Mouse (Mus musculus): ENCODE data around the gene Thsd4. TPM values are rescaled to one million over a fixed set of nuclear protein-coding genes. Genes with fewer than 3 reads are reported as not detected.

Thsd4 gene
- total RNA-seq, 2 experiments from 2014 or later: not detected

GRCm38 (mm10) chr9:60027234-60027633 lies 494.6 kb downstream of the Thsd4 start:
- ATAC-seq (replicated peaks; ENCODE audit: poor library complexity, severe bottlenecking): no peak

GRCm38 (mm10) chr9:60026795-60027194 lies 495.1 kb downstream of the Thsd4 start:
- no peak for ATAC-seq (replicated peaks; ENCODE audit: poor library complexity, severe bottlenecking)

DNA sequence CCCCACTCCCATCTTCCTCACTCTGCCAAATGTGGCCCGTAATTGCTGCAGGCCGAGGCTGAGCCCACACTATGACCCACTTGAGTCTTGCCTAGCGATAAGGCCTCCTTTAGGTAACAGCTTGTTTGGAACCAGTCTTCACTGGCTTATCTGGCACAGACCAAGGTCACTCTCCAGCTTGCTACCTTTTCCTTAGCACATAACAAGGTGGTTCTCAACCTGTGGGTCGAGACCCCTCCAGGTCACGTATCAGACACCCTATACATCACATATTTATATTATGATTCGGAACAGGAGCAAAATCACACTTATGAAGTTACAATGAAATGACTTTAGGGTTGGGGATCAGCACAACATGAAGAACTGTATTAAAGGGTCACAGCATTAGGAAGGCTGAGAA lies 495.9 kb downstream of the Thsd4 start:
- no peak for ATAC-seq (replicated peaks; ENCODE audit: poor library complexity, severe bottlenecking)

- no peak for ATAC-seq (replicated peaks; ENCODE audit: poor library complexity, severe bottlenecking)
These were observed 496.9 kb downstream of the Thsd4 start for GRCm38 (mm10) chr9:60024971-60025370.

DNA sequence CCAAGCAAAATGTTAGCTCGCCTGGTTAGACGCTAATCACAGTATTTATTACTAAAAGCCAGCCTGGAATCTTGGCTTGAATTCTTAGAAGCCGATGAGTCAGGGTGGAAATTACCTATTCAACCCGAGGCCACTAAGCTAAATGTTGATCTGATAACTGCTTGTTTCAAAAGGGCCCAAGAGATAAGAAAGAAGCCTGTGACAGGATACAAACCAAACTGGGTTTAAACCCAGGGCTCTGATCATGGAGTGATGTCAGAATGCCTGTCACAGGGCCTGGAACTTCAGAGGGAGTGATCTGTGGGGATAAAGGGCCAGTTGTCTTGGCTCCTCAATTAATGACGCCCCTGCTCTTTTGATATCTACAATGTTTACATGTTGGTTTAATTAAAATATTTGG lies 497.3 kb downstream of the Thsd4 start:
- no peak for ATAC-seq (replicated peaks; ENCODE audit: poor library complexity, severe bottlenecking)

- ATAC-seq (replicated peaks; ENCODE audit: poor library complexity, severe bottlenecking): no peak
These were observed 499.5 kb downstream of the Thsd4 start for GRCm38 (mm10) chr9:60022331-60022730.

DNA sequence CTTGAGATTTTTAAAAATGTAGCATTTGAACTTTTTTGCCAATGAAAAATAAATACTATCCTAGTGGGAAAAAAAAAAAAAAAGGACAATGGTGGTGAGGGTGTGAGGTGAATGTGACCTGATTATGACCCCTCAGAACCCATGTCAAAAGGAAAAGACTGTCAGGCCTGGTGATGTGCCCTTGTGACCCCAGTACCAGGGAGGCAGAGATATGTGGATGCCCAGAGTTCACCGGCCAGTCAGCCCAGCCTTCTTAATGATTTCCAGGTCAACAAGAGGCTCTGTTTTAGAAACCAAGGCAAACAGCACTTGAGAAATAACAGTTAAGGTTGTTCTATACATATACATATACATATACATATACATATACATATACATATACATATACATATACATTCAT lies 501.4 kb downstream of the Thsd4 start:
- ATAC-seq (replicated peaks; ENCODE audit: poor library complexity, severe bottlenecking): no peak

DNA sequence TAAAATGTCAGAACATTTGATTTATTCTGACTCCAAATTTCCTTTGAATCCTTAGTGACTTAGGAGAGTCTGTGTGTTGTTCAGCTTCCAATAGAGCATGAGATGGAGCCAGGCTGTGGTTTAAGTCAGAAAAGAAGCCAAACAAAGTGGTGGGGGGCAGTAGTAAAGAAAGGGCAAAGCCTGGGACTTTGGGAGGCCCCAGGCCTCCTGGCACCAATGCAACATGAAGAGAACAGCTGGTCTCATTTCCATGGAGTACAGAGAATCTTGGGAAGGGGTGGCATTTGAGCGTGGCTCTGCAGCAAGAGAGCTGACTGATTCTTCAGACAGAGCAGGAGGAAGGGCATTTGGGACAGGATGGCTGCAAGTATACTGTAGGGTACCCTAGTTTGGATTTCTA lies 511.6 kb downstream of the Thsd4 start:
- ATAC-seq (replicated peaks; ENCODE audit: poor library complexity, severe bottlenecking): no peak

DNA sequence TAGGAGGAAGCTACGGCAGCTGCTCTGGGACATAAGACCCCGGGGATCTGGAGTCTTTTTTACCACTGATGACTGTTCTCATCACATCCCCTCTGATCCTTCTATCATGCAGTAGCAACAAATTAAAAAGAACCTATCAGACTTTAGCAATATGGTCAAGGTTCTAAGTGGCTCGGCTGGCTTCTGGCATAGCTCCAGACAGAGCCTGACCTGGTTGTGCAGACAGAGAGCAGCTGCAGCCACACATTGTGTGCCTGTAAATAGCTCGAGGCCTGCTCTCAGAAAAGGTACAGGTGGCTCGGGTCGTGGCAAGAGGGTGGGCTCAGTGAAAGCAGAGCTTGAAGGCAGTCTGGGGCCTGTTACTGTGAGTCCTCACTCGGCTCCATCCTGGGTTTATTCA lies 512.9 kb downstream of the Thsd4 start:
- ATAC-seq (replicated peaks; ENCODE audit: poor library complexity, severe bottlenecking): no peak

DNA sequence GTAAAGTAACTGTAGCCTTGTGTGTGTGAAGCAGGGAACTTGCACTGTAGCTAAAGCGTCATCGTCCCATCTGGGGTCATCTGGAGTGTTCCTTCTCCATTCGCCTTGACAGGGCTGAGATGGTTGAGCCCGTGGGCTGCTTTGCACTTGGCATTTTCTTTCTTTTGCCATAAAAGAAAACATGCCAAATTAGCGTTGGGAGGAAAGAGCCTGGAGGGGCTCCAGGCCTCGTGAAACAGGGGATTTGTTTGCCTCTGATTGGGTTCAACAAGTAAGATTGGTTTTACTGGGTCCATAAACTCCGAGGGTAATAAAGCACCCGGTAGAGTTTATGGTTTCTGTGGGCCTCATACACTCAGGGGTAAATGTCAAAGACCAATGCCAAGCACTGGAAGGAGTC lies 519.5 kb downstream of the Thsd4 start:
- ATAC-seq (replicated peaks; ENCODE audit: poor library complexity, severe bottlenecking): no peak

DNA sequence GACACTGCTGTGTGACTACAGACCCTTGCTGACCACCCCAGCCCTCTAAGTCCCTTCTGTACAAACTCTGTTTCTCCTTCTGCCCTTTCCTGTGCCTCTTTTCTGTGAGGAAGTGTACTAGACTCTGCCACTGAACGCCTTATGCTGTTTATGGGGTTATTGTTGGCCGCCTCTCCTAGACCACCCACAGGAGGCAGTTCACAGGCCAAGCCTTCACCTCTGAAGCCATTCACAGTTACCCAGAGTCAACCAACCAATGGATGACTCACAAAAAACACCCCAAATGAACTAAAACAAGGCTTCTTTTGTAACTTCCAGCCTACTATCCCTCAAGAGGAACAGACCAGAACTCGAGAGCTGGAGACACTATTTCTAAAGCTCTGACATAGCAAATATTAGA lies 520.4 kb downstream of the Thsd4 start:
- ATAC-seq (replicated peaks; ENCODE audit: poor library complexity, severe bottlenecking): no peak

DNA sequence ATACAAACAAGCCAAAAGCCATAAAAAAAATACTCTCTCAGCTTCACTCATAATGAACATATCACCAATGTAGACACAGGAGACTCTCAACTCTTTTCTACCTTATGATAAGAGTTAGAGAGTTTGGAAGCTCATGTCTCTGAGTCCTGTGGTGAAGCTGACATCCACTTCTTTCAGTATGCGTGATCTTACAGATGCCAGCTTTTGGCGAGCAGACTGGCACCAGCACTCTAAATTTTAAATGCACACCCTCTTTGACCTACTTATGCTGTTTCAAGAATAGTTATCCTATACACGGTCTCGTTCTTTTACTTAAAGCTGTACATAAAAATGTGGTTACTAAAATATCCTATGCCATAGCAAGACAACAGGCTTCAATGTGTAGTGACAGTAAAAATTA lies 524.1 kb downstream of the Thsd4 start:
- no peak for ATAC-seq (replicated peaks; ENCODE audit: poor library complexity, severe bottlenecking)

GRCm38 (mm10) chr9:59991407-59991806 lies 530.4 kb downstream of the Thsd4 start:
- no peak for ATAC-seq (replicated peaks; ENCODE audit: poor library complexity, severe bottlenecking)

- ATAC-seq (replicated peaks; ENCODE audit: poor library complexity, severe bottlenecking): no peak
These were observed 532.0 kb downstream of the Thsd4 start for GRCm38 (mm10) chr9:59989864-59990263.

DNA sequence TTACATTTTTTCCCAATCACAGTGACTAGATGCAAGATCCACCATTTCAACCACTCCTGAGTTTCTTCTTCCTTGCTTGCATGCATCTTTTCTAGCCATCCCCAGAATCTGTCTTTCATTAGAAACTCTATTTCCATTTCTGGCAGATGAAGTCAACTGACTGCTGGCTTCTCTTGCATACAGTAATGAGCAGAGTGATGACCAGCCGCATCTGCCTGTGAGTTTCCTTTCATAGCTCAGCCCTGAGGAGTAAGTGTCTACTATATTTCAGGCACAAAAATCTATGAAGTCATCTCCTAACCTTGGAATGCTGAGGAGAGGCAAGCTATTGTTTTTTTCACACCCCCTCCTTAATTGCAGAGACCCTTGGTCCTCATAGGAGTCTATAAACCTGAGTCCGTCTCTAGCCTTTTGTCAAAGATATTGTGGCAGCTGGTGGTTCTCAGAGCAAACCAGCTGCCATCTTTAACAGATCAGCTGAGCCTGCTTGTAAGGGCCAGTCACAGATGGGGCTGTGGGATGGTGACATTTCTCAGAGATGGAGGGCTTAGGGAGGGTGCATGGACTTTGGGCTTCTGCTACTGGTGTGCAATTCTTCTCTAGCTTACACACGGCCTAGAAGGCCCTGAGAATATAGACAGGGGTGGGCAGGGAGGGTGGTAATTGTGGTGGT lies 535.8 kb downstream of the Thsd4 start:
- ATAC-seq (replicated peaks; ENCODE audit: poor library complexity, severe bottlenecking): no peak

DNA sequence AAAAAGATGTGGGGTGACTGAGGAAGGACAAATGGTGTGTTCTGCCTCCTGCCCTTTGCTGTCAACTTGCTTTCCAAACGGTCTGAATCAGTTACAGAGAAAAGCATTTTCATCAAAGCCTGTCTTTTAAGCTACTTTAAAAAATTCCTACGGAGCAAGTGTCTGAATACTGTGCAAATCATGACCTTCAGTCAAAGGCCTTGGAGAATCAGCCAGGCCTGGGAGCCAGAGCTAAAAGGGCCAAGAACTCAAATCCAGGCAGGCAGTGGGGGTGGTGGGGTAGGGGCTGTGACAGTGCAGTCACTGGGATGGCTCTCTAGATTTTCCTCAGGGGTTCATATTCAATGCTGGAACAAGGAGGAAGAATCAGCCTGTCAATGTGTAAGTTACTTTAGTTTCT lies 540.7 kb downstream of the Thsd4 start:
- ATAC-seq (replicated peaks; ENCODE audit: poor library complexity, severe bottlenecking): no peak

DNA sequence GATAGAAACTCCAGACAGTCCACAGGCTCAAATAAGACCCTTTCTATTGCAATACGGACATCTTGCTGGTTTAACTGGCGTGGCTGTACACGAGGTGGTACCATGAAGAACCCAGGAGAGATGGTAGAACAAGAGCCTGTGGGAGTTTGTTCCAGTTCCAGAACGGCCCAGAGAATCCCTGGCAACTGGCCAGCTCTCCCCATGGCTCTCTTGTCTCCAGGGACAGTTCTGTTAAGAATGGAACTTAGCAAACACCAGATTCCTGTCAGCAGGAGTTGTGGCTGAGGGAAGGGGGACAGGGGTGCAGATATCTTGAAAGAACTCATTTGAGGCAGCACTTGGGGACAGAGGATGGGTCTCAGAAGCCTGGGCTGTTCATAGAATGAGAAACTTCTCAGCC lies 550.6 kb downstream of the Thsd4 start:
- ATAC-seq (replicated peaks; ENCODE audit: poor library complexity, severe bottlenecking): no peak

- peak; percentile 82 for ATAC-seq (replicated peaks; ENCODE audit: poor library complexity, severe bottlenecking)
These were observed 552.5 kb downstream of the Thsd4 start for GRCm38 (mm10) chr9:59969383-59969782.

DNA sequence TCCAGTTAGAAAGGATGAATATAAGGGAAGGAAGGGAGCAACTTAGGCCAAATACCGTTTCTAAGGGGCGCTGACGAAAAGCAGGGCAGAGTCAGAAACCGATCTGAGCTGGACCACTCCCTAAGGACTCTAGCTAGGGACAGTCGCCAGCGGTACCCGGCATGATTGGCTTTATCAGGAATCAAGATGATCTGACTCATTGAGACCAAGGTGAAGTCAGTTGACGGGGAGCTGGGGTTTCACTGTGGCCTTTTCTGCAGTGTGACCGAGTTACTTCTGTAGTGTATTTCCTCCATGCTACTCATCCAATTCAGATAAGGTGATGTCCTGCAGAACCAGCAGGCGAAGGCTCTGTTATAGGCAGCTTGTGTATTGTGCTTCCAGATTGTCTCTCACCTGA lies 556.8 kb downstream of the Thsd4 start:
- no peak for ATAC-seq (replicated peaks; ENCODE audit: poor library complexity, severe bottlenecking)

DNA sequence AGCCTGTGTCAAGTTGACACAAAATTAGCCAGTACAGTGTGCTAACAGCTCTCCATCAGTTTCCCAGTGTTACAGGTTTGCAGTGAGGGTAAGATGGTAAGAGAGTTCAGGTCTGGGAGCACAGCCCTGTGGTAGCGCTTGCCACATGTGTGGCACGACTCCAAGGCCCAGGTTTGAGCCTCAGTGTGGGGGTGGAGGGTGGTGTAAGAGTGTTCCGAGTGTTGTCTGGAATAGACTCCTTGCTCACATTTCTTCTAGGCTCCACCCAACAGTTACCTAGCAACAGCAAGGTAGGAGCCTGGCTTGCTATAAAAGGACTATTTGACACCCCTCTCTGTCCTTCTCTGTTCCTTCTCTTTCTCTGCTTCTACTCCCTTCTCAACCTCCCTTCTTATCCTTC lies 557.5 kb downstream of the Thsd4 start:
- no peak for ATAC-seq (replicated peaks; ENCODE audit: poor library complexity, severe bottlenecking)

GRCm38 (mm10) chr9:59961201-59961955 lies 560.5 kb downstream of the Thsd4 start:
- ATAC-seq (replicated peaks; ENCODE audit: poor library complexity, severe bottlenecking): no peak

DNA sequence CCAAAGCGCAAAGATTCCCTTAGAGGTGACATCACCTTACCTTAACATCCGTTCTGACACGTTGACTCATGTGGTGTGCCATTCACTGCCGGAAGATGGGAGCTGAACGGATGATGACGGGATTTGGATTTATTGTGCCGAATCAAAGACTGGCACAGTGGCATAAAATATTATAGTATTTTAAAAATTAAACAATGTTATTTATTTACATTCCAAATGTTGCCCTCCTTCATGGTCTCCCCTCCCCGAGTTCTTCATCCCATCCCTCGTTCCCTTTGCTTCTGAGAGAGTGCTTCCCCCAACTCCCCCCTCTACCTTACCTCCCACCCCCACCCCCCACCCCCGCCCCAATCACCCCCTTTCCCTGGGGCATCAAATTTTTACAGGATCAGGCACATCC lies 561.3 kb downstream of the Thsd4 start, which contains the start of gene Nr2e3:
Gene Nr2e3 (minus strand): TSS at position 101 of the 400 bp plus-strand sequence.
- no peak for ATAC-seq (replicated peaks; ENCODE audit: poor library complexity, severe bottlenecking)

All from granulocyte monocyte progenitor cell, adult 5-6 weeks (primary cell).